Mouse (Mus musculus) kidney, postnatal 4 days (tissue): ENCODE data around the gene Cntnap4.
A peak's percentile ranks its signal among the peaks of the same experiment; 100 is the strongest.
"Not testable (repeated sequence)": the region's sequence is repeated elsewhere in the genome, so short reads cannot be mapped to it uniquely, and the experiment has no call there.

ENCODE experiments used
- DNase-seq, 2 experiments: peaks; one replicate each; pipeline ENCODE4 v3.0.0; 2021; ENCODE audit warnings: mixed read lengths in 2 of 2

Cntnap4 gene

DNA sequence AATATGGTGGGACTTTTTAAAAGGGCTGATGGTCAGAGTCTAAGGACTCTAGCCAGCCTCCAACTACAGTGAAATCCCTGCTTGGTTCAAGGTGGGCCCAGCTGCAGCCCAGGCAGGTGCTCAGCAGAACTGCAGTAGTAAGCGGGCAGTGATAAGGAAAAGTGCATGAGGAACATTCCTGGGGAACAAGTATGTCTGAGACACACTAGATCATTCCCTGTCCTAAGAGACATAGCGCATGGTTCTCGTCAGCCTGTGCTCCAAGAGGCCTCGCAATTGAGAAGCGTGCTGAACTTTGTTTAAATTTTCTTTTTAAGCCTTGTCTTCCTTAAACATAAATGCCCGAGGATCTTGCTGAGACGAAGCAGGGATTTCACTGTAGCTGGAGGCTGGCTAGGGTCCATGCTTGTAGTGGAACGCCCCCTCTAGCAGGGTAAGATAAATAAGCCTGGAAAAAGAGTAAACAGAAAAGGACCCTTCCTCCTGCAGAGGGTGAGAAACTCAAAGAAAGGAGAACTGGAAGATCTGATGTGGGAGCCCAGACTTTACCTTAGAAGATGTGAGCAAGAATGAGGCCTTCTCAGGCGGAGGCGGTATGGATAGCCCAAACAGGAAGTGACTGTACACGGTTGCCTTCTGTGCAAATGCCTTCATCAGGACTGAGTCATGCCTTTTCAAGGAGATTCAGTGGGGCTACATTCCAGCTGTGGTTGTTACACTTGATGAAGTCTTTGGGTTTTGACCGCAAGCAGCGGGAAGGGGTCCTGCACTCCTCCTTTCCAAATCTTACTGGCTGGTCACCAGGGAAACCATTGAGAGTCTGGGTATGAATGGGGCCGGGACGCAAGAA, 161.0 kb downstream of the Cntnap4 start:
- no peak for DNase-seq

- DNase-seq = peak in 1 of 2 experiments; percentile 5
Measured at GRCm38 (mm10) chr8:112735575-112735974, 165.7 kb downstream of the Cntnap4 start.

DNA sequence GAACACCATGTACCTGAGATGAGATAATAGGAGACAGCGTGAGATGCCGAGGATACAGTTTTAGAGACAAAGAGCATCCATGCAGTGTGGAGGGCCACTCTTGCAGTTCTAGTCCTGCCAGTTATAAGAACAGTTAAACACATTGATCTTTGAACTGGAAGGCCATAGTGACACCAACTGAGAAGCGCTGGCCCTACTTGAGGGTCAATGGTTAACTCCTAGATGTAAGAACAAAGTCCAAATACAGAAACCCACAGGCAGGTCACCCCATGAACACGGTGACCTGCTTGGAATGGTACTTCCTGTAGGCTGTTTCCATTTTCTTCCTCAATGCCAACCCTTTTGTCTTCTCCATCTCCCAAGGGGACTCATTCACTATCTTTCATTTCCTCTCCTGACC, 173.5 kb downstream of the Cntnap4 start:
- no peak for DNase-seq

DNA sequence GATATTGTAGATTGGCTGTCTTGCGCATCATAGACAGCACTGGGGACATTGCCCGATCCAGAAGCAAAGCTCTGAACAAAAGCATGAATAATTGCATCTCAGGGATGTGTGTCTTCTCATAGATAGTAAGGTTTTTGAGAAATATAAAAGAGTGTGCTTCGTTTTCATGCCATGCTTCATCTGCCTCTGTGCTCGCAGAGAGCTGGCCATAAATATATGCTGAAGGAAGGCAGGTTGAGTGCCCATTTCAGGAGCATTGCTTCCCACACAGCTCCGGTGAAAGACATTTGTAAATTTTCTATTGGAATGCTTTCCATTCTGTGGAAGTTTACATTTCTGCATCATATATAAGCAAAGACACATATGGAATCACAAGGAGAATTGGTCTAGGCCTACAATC, 177.5 kb downstream of the Cntnap4 start:
- no peak for DNase-seq

DNA sequence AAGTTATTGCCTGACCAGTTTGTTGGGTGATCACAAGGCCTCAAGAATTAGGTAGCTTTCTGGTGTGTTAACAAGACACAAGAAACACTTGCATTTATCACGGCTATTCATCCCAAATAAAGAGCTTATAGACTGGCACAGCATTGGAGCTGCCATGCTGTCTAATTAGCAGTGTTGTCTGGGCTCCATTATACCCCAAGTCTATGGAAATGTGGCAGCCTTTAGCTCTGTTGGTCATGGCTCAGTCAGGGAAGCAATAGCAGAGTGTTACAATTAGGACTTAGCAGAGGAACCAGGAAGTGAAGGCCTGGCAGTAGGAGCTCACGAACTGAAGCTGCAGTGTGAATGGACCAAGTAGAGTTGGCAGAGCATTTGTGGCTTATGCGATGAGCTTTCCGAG, 185.3 kb downstream of the Cntnap4 start:
- no peak for DNase-seq

DNA sequence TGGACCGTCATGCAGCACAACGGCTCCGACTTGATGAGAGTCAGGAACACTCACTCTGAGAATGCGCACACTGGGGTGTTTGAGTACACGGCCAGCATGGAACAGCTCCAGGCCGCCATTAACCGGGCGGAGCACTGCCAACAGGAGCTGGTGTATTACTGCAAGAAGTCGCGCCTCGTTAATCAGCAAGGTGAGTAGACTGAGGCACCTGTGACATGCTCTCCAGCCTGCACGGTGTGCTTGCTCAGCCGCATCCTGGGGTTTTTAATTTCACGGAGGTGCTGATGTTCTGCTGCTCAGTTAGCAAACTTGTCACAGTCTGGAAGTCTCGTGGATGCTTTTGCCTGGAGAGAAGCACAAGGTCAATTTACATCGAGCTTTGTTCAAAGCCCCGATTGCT, 233.2 kb downstream of the Cntnap4 start:
- peak; percentile 16 to 26 for DNase-seq

- DNase-seq = no peak
Measured at GRCm38 (mm10) chr8:112809382-112809781, 239.5 kb downstream of the Cntnap4 start.

DNA sequence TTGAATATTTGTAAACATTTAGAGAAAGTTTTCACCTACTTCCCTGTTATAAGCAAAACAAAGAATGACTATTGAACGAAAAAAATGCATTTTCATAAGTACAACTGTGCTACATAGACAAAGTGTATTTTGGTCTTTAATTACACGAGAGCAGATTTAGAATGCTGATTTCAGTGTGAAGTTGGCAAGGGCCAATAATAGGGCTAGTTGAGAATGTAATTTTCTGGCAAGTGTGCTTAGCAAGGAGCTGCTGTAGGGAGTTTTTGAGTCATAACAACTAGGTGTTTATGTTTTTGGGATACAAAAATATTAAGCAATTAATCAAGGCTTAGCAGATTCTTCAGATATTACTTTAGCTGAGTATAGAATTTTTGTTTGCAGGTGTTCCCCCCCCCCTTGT, 271.2 kb downstream of the Cntnap4 start:
- no peak for DNase-seq

- DNase-seq = not testable (repeated sequence)
Measured at GRCm38 (mm10) chr8:112849541-112849940, 279.7 kb downstream of the Cntnap4 start.

GRCm38 (mm10) chr8:112906458-112907112, 336.7 kb downstream of the Cntnap4 start:
- peak; percentile 10 to 11 for DNase-seq

DNA sequence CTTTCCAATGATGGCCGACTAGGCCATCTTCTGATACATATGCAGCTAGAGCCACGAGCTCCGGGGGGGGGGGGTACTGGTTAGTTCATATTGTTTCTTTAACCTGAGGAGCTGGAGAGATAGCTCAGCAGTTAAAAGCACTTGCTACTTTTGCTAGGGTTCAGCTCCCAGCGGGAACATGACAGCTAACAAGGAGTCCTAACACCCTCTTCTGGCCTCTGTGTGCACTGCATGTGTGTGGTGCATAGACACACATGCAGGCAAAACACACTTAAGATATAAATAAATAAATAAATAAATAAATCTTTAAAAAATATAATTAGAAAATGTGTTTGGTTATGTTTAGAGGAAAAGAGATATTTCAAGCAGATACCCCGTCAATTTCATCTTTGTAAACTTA, 339.7 kb downstream of the Cntnap4 start:
- DNase-seq = peak; percentile 42 to 48

DNA sequence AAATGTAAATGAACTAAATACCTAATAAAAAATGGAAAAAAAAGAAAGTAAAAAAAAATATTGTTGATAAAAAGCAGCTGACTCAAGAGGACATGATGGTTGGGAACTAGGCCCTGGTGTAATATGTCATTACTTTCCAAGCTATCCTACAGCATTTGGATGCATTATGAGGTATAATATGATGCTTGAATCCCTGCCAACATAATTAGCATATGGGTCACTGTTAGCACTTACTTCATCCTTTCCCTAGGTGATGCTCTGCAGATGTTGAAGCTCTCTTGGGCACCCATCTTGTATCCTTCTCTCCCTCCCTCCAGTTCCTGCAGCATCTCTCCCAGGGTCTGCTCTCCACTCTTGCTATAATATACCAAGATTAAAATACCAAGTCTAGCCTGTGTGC, 341.6 kb downstream of the Cntnap4 start:
- no peak for DNase-seq

GRCm38 (mm10) chr8:112922151-112922550, 352.3 kb downstream of the Cntnap4 start:
- DNase-seq = no peak

GRCm38 (mm10) chr8:112922789-112923188, 352.9 kb downstream of the Cntnap4 start:
- DNase-seq = no peak
